Mouse (Mus musculus) E14TG2a.4 (cell line): Measurements from ENCODE around the gene Syt1.

Source experiments
- H3K27me3 ChIP-seq: 2 replicates; pipeline ENCODE4 v1.6.1; 2014; ENCODE audit warnings: low read length, control low read depth; ENCODE audit not compliant: insufficient read depth
- H3K36me3 ChIP-seq: 2 replicates; pipeline ENCODE4 v1.6.1; 2014; ENCODE audit warnings: low read length, control low read depth; ENCODE audit not compliant: insufficient read depth
- H3K4me1 ChIP-seq: replicated peaks from 2 replicates; pipeline ENCODE4 v1.6.1; 2014; ENCODE audit warnings: low read depth, low read length, control low read depth
- H3K4me3 ChIP-seq: replicated peaks from 2 replicates; pipeline ENCODE4 v1.5.1; 2014; ENCODE audit warnings: mild to moderate bottlenecking, low read length
- H3K9me3 ChIP-seq: 2 replicates; pipeline ENCODE4 v1.6.1; 2014; ENCODE audit warnings: low read length, control low read depth
- CTCF ChIP-seq: conservative IDR thresholded peaks from 2 replicates; pipeline ENCODE4 v1.5.1; 2014; ENCODE audit warnings: low read length
- NANOG ChIP-seq: IDR thresholded peaks from 2 replicates; pipeline ENCODE4 v1.6.1; 2014; ENCODE audit warnings: borderline replicate concordance, low read length, mixed read lengths
- POU5F1 ChIP-seq: IDR thresholded peaks from 2 replicates; pipeline ENCODE4 v1.6.1; 2014; ENCODE audit warnings: low read length, borderline replicate concordance

Gene Syt1

DNA sequence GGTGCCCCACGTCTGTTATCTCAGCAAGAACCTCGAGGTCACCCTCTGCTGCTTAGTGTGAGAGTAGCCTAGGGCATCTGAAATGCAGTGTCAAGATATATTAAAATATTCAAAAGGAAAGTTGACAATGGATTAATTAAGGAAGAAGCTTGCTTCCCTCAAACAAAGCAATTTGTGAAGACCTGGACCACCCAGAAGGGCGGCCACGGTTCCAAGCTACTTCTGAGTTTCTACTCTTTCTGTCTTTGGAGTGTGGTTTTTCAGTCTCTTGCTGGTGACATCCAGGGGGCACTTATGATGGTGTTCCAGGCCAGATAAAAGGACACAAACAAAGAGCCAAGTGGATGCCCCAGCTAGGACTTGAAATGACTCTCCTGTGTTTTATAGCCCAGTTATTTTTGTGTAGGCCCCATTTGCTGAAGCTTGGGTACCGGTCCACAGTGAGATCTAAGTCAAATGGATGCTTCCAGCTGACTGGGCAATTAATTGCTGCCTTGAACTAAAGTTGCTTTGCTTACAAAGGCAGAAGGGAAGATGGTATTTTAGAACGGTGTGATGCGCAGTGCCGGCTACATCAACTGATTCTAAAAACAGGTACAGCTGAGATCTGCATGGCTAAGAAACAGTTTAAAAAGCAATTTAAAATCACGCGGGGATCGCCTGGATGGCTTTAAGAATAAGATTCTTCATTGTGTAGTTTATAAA, 530.5 kb downstream of the Syt1 start:
- Histone ChIP-seq H3K4me1 (no peaks in the 10 kb centered on the region), H3K27me3 (no peaks in the 10 kb centered on the region), H3K4me3 (no peak overlapping the region), H3K36me3 (no peaks in the 10 kb centered on the region), H3K9me3 (peaks cover 24% of the 10 kb centered on the region)
- TF ChIP-seq POU5F1: no peak
- TF ChIP-seq CTCF: no peak
- TF ChIP-seq NANOG: no peak

GRCm38 (mm10) chr10:108470319-108470955, 540.3 kb downstream of the Syt1 start:
- H3K36me3 ChIP-seq: no peaks in the 10 kb centered on the region
- H3K4me1 ChIP-seq: no peaks in the 10 kb centered on the region
- no peak for TF ChIP-seq CTCF
- no peak for TF ChIP-seq NANOG
- TF ChIP-seq POU5F1: no peak
- no peak overlapping the region for H3K4me3 ChIP-seq
- H3K9me3 ChIP-seq: peaks cover 9% of the 10 kb centered on the region; the same call in 1 of the 2 replicates
- H3K27me3 ChIP-seq: no peaks in the 10 kb centered on the region

DNA sequence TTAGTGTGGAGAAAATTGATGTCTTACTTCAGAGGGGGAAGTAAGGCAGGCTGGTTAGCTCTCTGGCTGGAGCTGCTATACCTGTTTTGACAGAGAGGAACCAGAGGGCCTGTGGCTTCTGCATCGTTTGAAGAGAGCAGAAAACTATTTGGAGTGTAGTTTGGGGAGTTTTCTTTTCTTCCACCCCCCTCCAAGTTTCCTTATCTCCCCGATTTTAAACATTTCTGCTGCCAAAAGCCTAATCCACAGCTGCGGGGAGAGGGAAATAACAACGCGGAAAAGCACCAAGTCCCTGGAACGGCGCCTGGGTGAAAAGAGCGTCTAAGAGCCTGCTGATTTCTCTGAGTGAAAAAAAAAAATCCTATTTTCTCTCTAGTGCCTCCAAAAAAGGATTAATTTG, 544.2 kb downstream of the Syt1 start:
- H3K4me3 ChIP-seq: no peak overlapping the region
- TF ChIP-seq NANOG (no peak), CTCF (no peak), POU5F1 (no peak)
- no peaks in the 10 kb centered on the region for H3K27me3 ChIP-seq
- no peaks in the 10 kb centered on the region for H3K4me1 ChIP-seq
- H3K36me3 ChIP-seq: no peaks in the 10 kb centered on the region
- peaks cover 6% of the 10 kb centered on the region; the same call in 1 of the 2 replicates for H3K9me3 ChIP-seq

- Histone ChIP-seq H3K36me3 (no peaks in the 10 kb centered on the region), H3K4me1 (no peaks in the 10 kb centered on the region), H3K27me3 (no peaks in the 10 kb centered on the region), H3K4me3 (no peak overlapping the region), H3K9me3 (peaks cover 6% of the 10 kb centered on the region; the same call in 1 of the 2 replicates)
- TF ChIP-seq CTCF (no peak), POU5F1 (no peak), NANOG (no peak)
Measured at GRCm38 (mm10) chr10:108461862-108462261, 548.9 kb downstream of the Syt1 start.

DNA sequence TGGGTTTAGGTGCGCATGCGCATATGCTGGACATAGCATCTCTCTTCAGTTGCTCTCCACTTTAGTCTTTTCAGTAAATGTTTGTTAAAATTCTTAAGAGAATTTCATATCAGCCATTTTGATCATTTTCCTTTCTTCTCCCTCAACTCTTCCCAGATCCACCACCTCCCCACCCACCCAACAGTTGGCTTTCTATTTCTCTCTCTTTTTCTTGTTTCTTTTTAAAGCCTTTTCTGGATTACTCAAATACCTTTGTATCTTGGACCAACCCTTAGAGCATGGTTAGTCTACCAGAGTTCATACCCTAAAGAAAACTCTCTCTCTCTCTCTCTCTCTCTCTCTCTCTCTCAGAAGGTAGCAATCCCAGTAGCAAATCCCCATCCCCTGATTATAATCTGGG, 553.7 kb downstream of the Syt1 start:
- H3K4me1 ChIP-seq: peaks cover 18% of the 10 kb centered on the region
- H3K27me3 ChIP-seq: no peaks in the 10 kb centered on the region
- no peaks in the 10 kb centered on the region for H3K36me3 ChIP-seq
- H3K9me3 ChIP-seq: no peaks in the 10 kb centered on the region
- H3K4me3 ChIP-seq: no peak overlapping the region
- TF ChIP-seq POU5F1 (no peak), CTCF (no peak), NANOG (no peak)

- Histone ChIP-seq H3K9me3 (no peaks in the 10 kb centered on the region), H3K4me1 (peaks cover 18% of the 10 kb centered on the region), H3K36me3 (no peaks in the 10 kb centered on the region), H3K4me3 (no peak overlapping the region), H3K27me3 (no peaks in the 10 kb centered on the region)
- no peak for TF ChIP-seq CTCF
- TF ChIP-seq POU5F1: no peak
- TF ChIP-seq NANOG: no peak
Measured at GRCm38 (mm10) chr10:108455883-108456282, 554.9 kb downstream of the Syt1 start.

DNA sequence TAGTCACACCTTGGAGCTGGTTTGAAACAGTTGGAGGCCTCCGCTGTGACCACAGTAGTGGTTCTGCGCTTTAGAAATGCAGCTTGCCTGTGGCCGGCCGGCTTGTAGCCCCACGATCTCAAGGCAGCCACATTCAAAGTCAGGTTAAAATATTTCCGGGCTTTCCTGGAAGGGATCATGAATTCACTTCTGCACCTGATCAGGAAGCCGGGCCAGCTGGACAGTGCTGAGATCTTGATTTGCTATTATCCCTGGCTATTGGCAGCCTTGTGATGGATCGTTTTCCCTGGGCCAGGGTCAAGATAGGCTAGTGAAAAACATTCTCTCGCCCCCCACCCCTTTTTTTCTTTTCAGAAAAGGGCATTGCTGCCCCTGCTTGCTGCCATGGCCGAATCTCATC, 555.6 kb downstream of the Syt1 start:
- Histone ChIP-seq H3K9me3 (no peaks in the 10 kb centered on the region), H3K36me3 (no peaks in the 10 kb centered on the region), H3K4me1 (peaks cover 18% of the 10 kb centered on the region), H3K27me3 (no peaks in the 10 kb centered on the region), H3K4me3 (no peak overlapping the region)
- TF ChIP-seq NANOG (no peak), POU5F1 (no peak), CTCF (no peak)

GRCm38 (mm10) chr10:108454691-108455117, 556.1 kb downstream of the Syt1 start:
- no peaks in the 10 kb centered on the region for H3K36me3 ChIP-seq
- TF ChIP-seq POU5F1: no peak
- TF ChIP-seq CTCF: no peak
- no peak for TF ChIP-seq NANOG

GRCm38 (mm10) chr10:108453561-108453960, 557.2 kb downstream of the Syt1 start:
- TF ChIP-seq POU5F1: no peak
- no peak for TF ChIP-seq CTCF
- TF ChIP-seq NANOG: no peak
- H3K4me1 ChIP-seq: peaks cover 18% of the 10 kb centered on the region
- H3K4me3 ChIP-seq: no peak overlapping the region
- no peaks in the 10 kb centered on the region for H3K9me3 ChIP-seq
- H3K27me3 ChIP-seq: peaks cover under 1% of the 10 kb centered on the region; the same call in 1 of the 2 replicates
- no peaks in the 10 kb centered on the region for H3K36me3 ChIP-seq

More at GRCm38 (mm10) chr10:108454691-108455117, 556.1 kb downstream of the Syt1 start:
- Histone ChIP-seq H3K4me3 (no peak overlapping the region), H3K4me1 (peaks cover 18% of the 10 kb centered on the region), H3K27me3 (no peaks in the 10 kb centered on the region), H3K9me3 (no peaks in the 10 kb centered on the region)
